Mouse (Mus musculus): Measurements from ENCODE around the gene Zscan5b. TPM values are rescaled to one million over a fixed set of nuclear protein-coding genes. Genes with fewer than 3 reads are reported as not detected.
"Not testable (repeated sequence)": the region's sequence is repeated elsewhere in the genome, so short reads cannot be mapped to it uniquely, and the experiment has no call there.

Gene Zscan5b
- polyA plus RNA-seq, 1 experiment: not detected

GRCm38 (mm10) chr7:6195777-6196176 is 26.3 kb upstream of the Zscan5b start:
- WGBS: 52% methylated on average over 2 of the region's 2 CpGs
- TF ChIP-seq CTCF (IDR thresholded peaks at IDR 0.05; ENCODE audit: extremely low read depth, insufficient read depth, insufficient read length, insufficient replicate concordance) (no peak), POLR2A (IDR thresholded peaks at IDR 0.05; ENCODE audit: low read depth, low read length) (no peak)
- Histone ChIP-seq H3K27ac (ENCODE audit: insufficient read depth, low read length) (no peak overlapping the region), H3K36me3 (ENCODE audit: control insufficient read depth, insufficient read depth, low read length) (no peaks in the 10 kb centered on the region), H3K4me3 (ENCODE audit: extremely low read depth, insufficient read depth, insufficient read length) (no peak overlapping the region), H3K4me1 (ENCODE audit: control insufficient read depth, insufficient read depth, insufficient read length) (no peaks in the 10 kb centered on the region), H3K27me3 (ENCODE audit: control insufficient read depth, insufficient read depth, low read length) (no peaks in the 10 kb centered on the region)
- no peak for DNase-seq (ENCODE audit: low read depth in 1 of 2, low spot score in 2 of 2)

GRCm38 (mm10) chr7:6196790-6197189 is 25.3 kb upstream of the Zscan5b start, which contains the start of gene Galp:
Galp (plus strand) TSS chr7:6197090.
- no peaks in the 10 kb centered on the region for H3K36me3 ChIP-seq (ENCODE audit: control insufficient read depth, insufficient read depth, low read length)
- TF ChIP-seq CTCF (IDR thresholded peaks at IDR 0.05; ENCODE audit: extremely low read depth, insufficient read depth, insufficient read length, insufficient replicate concordance): no peak
- no peak for TF ChIP-seq POLR2A (IDR thresholded peaks at IDR 0.05; ENCODE audit: low read depth, low read length)
- no peak within 1 kb of the TSS for H3K27ac ChIP-seq (ENCODE audit: insufficient read depth, low read length)
- H3K27me3 ChIP-seq (ENCODE audit: control insufficient read depth, insufficient read depth, low read length): no peaks in the 10 kb centered on the region
- 61% methylated on average over 3 of the region's 3 CpGs for WGBS
- H3K4me1 ChIP-seq (ENCODE audit: control insufficient read depth, insufficient read depth, insufficient read length): no peaks in the 10 kb centered on the region
- H3K4me3 ChIP-seq (ENCODE audit: extremely low read depth, insufficient read depth, insufficient read length): no peak within 1 kb of the TSS
- no peak for DNase-seq (ENCODE audit: low read depth in 1 of 2, low spot score in 2 of 2)

- H3K36me3 ChIP-seq (ENCODE audit: control insufficient read depth, insufficient read depth, low read length): no peaks in the 10 kb centered on the region
- WGBS: 79% methylated on average over 3 of the region's 3 CpGs
- no peak overlapping the region for H3K27ac ChIP-seq (ENCODE audit: insufficient read depth, low read length)
- no peaks in the 10 kb centered on the region for H3K27me3 ChIP-seq (ENCODE audit: control insufficient read depth, insufficient read depth, low read length)
- no peaks in the 10 kb centered on the region for H3K4me1 ChIP-seq (ENCODE audit: control insufficient read depth, insufficient read depth, insufficient read length)
- no peak for TF ChIP-seq POLR2A (IDR thresholded peaks at IDR 0.05; ENCODE audit: low read depth, low read length)
- TF ChIP-seq CTCF (IDR thresholded peaks at IDR 0.05; ENCODE audit: extremely low read depth, insufficient read depth, insufficient read length, insufficient replicate concordance): no peak
- DNase-seq (ENCODE audit: low read depth in 1 of 2, low spot score in 2 of 2): no peak
- no peak overlapping the region for H3K4me3 ChIP-seq (ENCODE audit: extremely low read depth, insufficient read depth, insufficient read length)
Measured at GRCm38 (mm10) chr7:6204200-6204599, 17.9 kb upstream of the Zscan5b start.

- DNase-seq (ENCODE audit: low read depth in 1 of 2, low spot score in 2 of 2): peak in 1 of 2 experiments; percentile 9
- H3K4me3 ChIP-seq (ENCODE audit: extremely low read depth, insufficient read depth, insufficient read length): no peak overlapping the region
- TF ChIP-seq POLR2A (IDR thresholded peaks at IDR 0.05; ENCODE audit: low read depth, low read length) (no peak), CTCF (IDR thresholded peaks at IDR 0.05; ENCODE audit: extremely low read depth, insufficient read depth, insufficient read length, insufficient replicate concordance) (peak; percentile 53; the same call in 1 of the 2 replicates)
- no peaks in the 10 kb centered on the region for H3K27me3 ChIP-seq (ENCODE audit: control insufficient read depth, insufficient read depth, low read length)
- H3K36me3 ChIP-seq (ENCODE audit: control insufficient read depth, insufficient read depth, low read length): no peaks in the 10 kb centered on the region
- no peak overlapping the region for H3K27ac ChIP-seq (ENCODE audit: insufficient read depth, low read length)
- WGBS: 54% methylated on average over 5 of the region's 5 CpGs
- H3K4me1 ChIP-seq (ENCODE audit: control insufficient read depth, insufficient read depth, insufficient read length): no peaks in the 10 kb centered on the region
Measured at GRCm38 (mm10) chr7:6213144-6213543, 8.9 kb upstream of the Zscan5b start.

- not testable (repeated sequence) for H3K4me3 ChIP-seq (ENCODE audit: extremely low read depth, insufficient read depth, insufficient read length); H3K27ac ChIP-seq (ENCODE audit: insufficient read depth, low read length); H3K36me3 ChIP-seq (ENCODE audit: control insufficient read depth, insufficient read depth, low read length); H3K4me1 ChIP-seq (ENCODE audit: control insufficient read depth, insufficient read depth, insufficient read length); H3K27me3 ChIP-seq (ENCODE audit: control insufficient read depth, insufficient read depth, low read length); DNase-seq (ENCODE audit: low read depth in 1 of 2, low spot score in 2 of 2)
- 59% methylated on average over 4 of the region's 4 CpGs for WGBS
Measured at GRCm38 (mm10) chr7:6214691-6215090, 7.4 kb upstream of the Zscan5b start.

- Histone ChIP-seq H3K36me3 (ENCODE audit: control insufficient read depth, insufficient read depth, low read length) (no peaks in the 10 kb centered on the region), H3K4me3 (ENCODE audit: extremely low read depth, insufficient read depth, insufficient read length) (no peak overlapping the region), H3K27ac (ENCODE audit: insufficient read depth, low read length) (no peak overlapping the region), H3K4me1 (ENCODE audit: control insufficient read depth, insufficient read depth, insufficient read length) (no peaks in the 10 kb centered on the region), H3K27me3 (ENCODE audit: control insufficient read depth, insufficient read depth, low read length) (no peaks in the 10 kb centered on the region)
- no peak for DNase-seq (ENCODE audit: low read depth in 1 of 2, low spot score in 2 of 2)
- WGBS: 57% methylated on average over 3 of the region's 3 CpGs
- TF ChIP-seq POLR2A (IDR thresholded peaks at IDR 0.05; ENCODE audit: low read depth, low read length) (no peak), CTCF (IDR thresholded peaks at IDR 0.05; ENCODE audit: extremely low read depth, insufficient read depth, insufficient read length, insufficient replicate concordance) (no peak)
Measured at GRCm38 (mm10) chr7:6220147-6220546, 1.9 kb upstream of the Zscan5b start.

GRCm38 (mm10) chr7:6228491-6228890 is 6.4 kb downstream of the Zscan5b start:
- not testable (repeated sequence) for H3K27me3 ChIP-seq (ENCODE audit: control insufficient read depth, insufficient read depth, low read length); H3K4me3 ChIP-seq (ENCODE audit: extremely low read depth, insufficient read depth, insufficient read length); DNase-seq (ENCODE audit: low read depth in 1 of 2, low spot score in 2 of 2); H3K4me1 ChIP-seq (ENCODE audit: control insufficient read depth, insufficient read depth, insufficient read length); H3K27ac ChIP-seq (ENCODE audit: insufficient read depth, low read length); H3K36me3 ChIP-seq (ENCODE audit: control insufficient read depth, insufficient read depth, low read length)
- 65% methylated on average over 8 of the region's 8 CpGs for WGBS
